Mouse (Mus musculus) liver, embryonic 14.5 days (tissue): ENCODE data around the gene Npas3. TPM values are rescaled to one million over a fixed set of nuclear protein-coding genes. Genes with fewer than 3 reads are reported as not detected.

Experiments
- ATAC-seq: fragments of 200-750 bp; cut with Nextera tagmentation; 2 replicates; pipeline ENCODE4 v1.8.0; 2017; ENCODE audit warnings: moderate number of reproducible peaks, mild to moderate bottlenecking, moderate library complexity; ENCODE audit not compliant: insufficient read depth
- DNase-seq, 3 experiments: peaks; one replicate each; pipeline ENCODE4 v3.0.0-alpha.2; 2012 to 2013; ENCODE audit warnings: low read depth in 3 of 3, low spot score in 3 of 3
- H3K27ac ChIP-seq: fragments of 300-500 bp; sonication (generic); 2 replicates; pipeline ENCODE4 v1.5.1; 2014; ENCODE audit warnings: moderate library complexity, mild to moderate bottlenecking, control low read depth, inconsistent platforms
- H3K27me3 ChIP-seq: fragments of 300-500 bp; sonication (generic); 2 replicates; pipeline ENCODE4 v1.6.1; 2014; ENCODE audit warnings: mild to moderate bottlenecking, low read length, moderate library complexity; ENCODE audit not compliant: control insufficient read depth, insufficient read depth
- H3K36me3 ChIP-seq: fragments of 300-500 bp; sonication (generic); replicated peaks from 2 replicates; pipeline ENCODE4 v1.6.1; 2014; ENCODE audit warnings: low read depth; ENCODE audit not compliant: control insufficient read depth, insufficient read depth
- H3K4me1 ChIP-seq, 2 experiments: fragments of 200-500 bp in 1 of 2; fragments of 300-500 bp in 1 of 2; sonication (generic) in 1 of 2; replicated peaks; 2 replicates each; pipeline ENCODE4 v1.6.1; 2012 to 2014; ENCODE audit warnings: antibody characterized with exemption in 1 of 2, inconsistent platforms in 1 of 2, low read length in 1 of 2; ENCODE audit not compliant: control insufficient read depth in 2 of 2, insufficient read depth in 2 of 2
- H3K4me2 ChIP-seq: fragments of 300-500 bp; sonication (generic); 2 replicates; pipeline ENCODE4 v1.6.1; 2014; ENCODE audit warnings: low read depth, mild to moderate bottlenecking, control low read depth, moderate library complexity
- H3K4me3 ChIP-seq, 2 experiments: fragments of 200-500 bp in 1 of 2; fragments of 300-500 bp in 1 of 2; sonication (generic) in 1 of 2; 2 replicates each; pipeline ENCODE4 v1.5.1; 2012 to 2014; ENCODE audit warnings: low read depth in 2 of 2, low read length in 2 of 2, mild to moderate bottlenecking in 2 of 2, control low read depth in 1 of 2, inconsistent platforms in 1 of 2, moderate library complexity in 1 of 2; ENCODE audit not compliant: insufficient read depth in 1 of 2
- H3K9ac ChIP-seq: fragments of 300-500 bp; sonication (generic); replicated peaks from 2 replicates; pipeline ENCODE4 v1.6.1; 2014; ENCODE audit warnings: mild to moderate bottlenecking, control low read depth, moderate library complexity
- H3K9me3 ChIP-seq: fragments of 300-500 bp; sonication (generic); 2 replicates; pipeline ENCODE4 v1.6.1; 2016; ENCODE audit warnings: low read length, mixed read lengths; ENCODE audit not compliant: control insufficient read depth
- CTCF ChIP-seq: IDR thresholded peaks from 2 replicates; pipeline ENCODE4 v1.5.1; 2016; ENCODE audit warnings: antibody characterized with exemption, low read depth, control low read depth
- EP300 ChIP-seq: IDR thresholded peaks from 2 replicates; pipeline ENCODE4 v1.6.1; 2016; ENCODE audit warnings: antibody characterized with exemption, low read depth
- WGBS: fragments of 180-500 bp; shearing (Covaris S2); extraction: QIAGEN DNeasy Blood & Tissue Kit; methylation state at CpG from one replicate; pipeline ENCODE4 v1.1.7; 2014; ENCODE audit not compliant: insufficient replicate concordance; 5-methylcytosine and 5-hydroxymethylcytosine counted together
- polyA plus RNA-seq, 2 experiments: library from polyadenylated mRNA; depleted of rRNA in 1 of 2; stranded (reverse) in 1 of 2; unstranded in 1 of 2; fragments of >200 nt; fragmentation: Nextera tagmentation in 1 of 2; extraction: Ambion mirVana in 1 of 2; gene quantifications; 2 replicates each; pipeline versions ENCODE4 v1.2.1 to v1.2.3; 2012 to 2014

Gene Npas3
- polyA plus RNA-seq, 2 experiments, result 0.08 to 0.09 TPM

GRCm38 (mm10) chr12:53623793-53624192 lies 375.3 kb downstream of the Npas3 start:
- Histone ChIP-seq H3K9ac (no peak overlapping the region), H3K4me3 (no peak overlapping the region), H3K27me3 (no peaks in the 10 kb centered on the region), H3K9me3 (no peaks in the 10 kb centered on the region), H3K27ac (no peak overlapping the region), H3K4me2 (no peak overlapping the region), H3K36me3 (no peaks in the 10 kb centered on the region), H3K4me1 (no peaks in the 10 kb centered on the region)
- WGBS, result 62% methylated on average over 9 of the region's 9 CpGs
- ATAC-seq (no peak), DNase-seq (no peak)
- TF ChIP-seq EP300 (no peak), CTCF (no peak)

DNA sequence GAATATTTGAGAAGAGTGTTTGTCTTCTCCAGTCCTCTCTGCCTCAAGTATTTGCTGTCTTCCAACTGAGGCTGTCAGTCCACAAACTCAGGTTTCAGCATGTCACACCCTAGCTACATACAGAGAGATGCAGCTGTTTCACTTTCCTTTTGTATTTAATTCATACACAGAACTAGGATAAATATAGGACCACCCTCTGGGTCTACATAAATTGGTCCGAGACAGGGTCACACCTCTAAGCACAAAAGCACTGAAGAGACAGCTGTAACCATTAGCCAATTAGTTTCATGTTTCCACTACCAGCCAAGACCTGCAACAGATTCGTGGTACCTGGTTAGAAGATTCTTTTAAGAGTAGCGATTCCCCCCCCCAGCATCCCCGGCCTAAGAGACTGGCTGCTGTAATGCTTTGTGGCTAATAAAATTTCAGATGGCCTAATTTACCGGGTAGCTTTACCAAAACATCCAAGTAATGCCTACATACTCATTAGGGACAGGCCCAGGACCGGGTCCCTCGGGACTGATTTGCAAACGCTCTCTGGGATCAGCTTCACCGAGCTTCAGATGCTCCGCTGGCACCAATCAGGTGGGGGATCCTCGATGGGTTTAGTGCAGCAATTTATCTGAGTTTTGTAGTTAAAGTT lies 376.0 kb downstream of the Npas3 start:
- Histone ChIP-seq H3K36me3 (no peaks in the 10 kb centered on the region), H3K9me3 (no peaks in the 10 kb centered on the region), H3K27ac (no peak overlapping the region), H3K4me1 (no peaks in the 10 kb centered on the region), H3K27me3 (no peaks in the 10 kb centered on the region), H3K4me2 (no peak overlapping the region), H3K4me3 (no peak overlapping the region), H3K9ac (no peak overlapping the region)
- WGBS, result 58% methylated on average over 11 of the region's 11 CpGs
- DNase-seq, result no peak
- TF ChIP-seq EP300 (no peak), CTCF (no peak)
- ATAC-seq, result no peak

DNA sequence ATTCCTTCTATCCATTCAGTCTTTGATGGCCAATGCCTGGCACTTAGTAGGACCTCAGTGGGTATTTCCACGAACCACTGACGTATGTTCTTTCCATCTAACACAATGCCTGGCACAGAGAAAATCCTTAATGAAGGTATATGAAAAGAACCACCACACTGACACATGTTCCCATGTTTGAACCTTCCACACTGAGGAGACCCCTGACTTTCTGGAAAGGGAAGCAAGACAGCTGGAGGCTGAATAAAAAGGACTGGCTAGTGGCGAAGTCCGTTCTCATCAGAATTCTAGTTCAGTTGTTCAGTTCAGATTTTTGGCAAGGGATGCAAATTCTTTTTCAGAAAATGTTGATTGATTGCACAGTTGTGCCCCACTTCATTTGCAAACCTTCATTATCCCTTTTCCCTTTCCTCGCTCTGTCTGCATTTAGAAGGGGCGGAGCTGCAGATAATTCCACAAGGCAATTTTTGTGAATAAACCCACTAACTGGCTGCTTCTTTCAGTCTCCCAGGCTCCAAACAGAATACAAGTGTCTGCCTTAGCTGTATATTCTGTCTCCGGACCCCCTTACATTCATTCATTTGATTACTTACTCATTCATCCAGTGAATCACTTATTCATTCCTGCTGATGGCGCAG lies 381.1 kb downstream of the Npas3 start:
- Histone ChIP-seq H3K4me1 (no peaks in the 10 kb centered on the region), H3K4me2 (no peak overlapping the region), H3K36me3 (no peaks in the 10 kb centered on the region), H3K9ac (no peak overlapping the region), H3K9me3 (no peaks in the 10 kb centered on the region), H3K27ac (no peak overlapping the region), H3K4me3 (no peak overlapping the region), H3K27me3 (no peaks in the 10 kb centered on the region)
- DNase-seq (no peak), ATAC-seq (no peak)
- 67% methylated on average over 8 of the region's 8 CpGs for WGBS
- TF ChIP-seq EP300 (no peak), CTCF (no peak)

GRCm38 (mm10) chr12:53630607-53631006 lies 382.1 kb downstream of the Npas3 start:
- Histone ChIP-seq H3K4me1 (no peaks in the 10 kb centered on the region), H3K27me3 (no peaks in the 10 kb centered on the region), H3K36me3 (no peaks in the 10 kb centered on the region), H3K4me2 (no peak overlapping the region), H3K9me3 (no peaks in the 10 kb centered on the region), H3K9ac (no peak overlapping the region), H3K27ac (no peak overlapping the region), H3K4me3 (no peak overlapping the region)
- no peak for ATAC-seq
- TF ChIP-seq EP300 (no peak), CTCF (no peak)
- 30% methylated on average over 1 of the region's 1 CpGs for WGBS
- no peak for DNase-seq

DNA sequence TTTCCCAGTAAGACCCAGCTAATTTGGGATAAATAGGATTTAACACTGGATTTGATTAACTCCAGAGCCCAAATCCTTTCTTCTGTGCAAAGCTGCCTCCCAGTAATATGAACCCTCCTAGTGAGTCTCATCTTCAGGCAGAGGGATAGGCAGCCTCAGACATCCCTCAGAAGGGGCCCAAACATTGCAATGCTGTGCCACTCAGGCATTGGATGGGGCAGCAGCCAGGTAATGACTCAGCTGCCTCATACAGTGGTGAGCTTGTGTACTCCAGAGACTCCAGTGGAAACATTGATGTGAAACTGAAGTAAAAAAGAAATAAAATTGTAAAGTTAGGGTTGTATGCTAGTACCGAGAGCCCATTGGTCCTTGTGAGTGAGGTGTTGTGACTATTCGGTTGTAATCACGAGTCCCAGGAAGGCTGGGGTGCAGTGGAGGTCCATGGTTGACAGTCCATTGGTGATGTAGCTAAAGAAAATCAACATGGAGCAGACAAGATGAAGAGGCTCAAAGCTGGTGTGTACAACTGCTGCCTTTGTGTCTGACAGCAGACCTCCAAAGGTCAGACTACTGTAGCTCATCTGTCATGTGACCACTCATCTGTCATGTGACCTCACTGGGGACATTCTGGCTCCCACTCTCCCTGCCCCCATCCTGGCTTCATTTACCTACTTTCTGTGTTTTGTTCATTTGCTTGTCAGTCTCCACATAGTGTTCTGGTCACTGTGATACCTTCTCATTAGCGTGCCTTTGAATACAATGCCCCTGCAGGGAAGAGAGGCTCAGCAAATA lies 383.0 kb downstream of the Npas3 start:
- Histone ChIP-seq H3K27ac (no peak overlapping the region), H3K9me3 (no peaks in the 10 kb centered on the region), H3K9ac (no peak overlapping the region), H3K36me3 (no peaks in the 10 kb centered on the region), H3K27me3 (no peaks in the 10 kb centered on the region), H3K4me1 (no peaks in the 10 kb centered on the region), H3K4me3 (no peak overlapping the region), H3K4me2 (no peak overlapping the region)
- DNase-seq, result no peak
- ATAC-seq, result no peak
- WGBS, result 53% methylated on average over 4 of the region's 4 CpGs
- TF ChIP-seq CTCF (no peak), EP300 (no peak)
